Mouse (Mus musculus): ENCODE data around the gene Tmtc3. TPM values are rescaled to one million over a fixed set of nuclear protein-coding genes. Genes with fewer than 3 reads are reported as not detected.
"Not testable (repeated sequence)": the region's sequence is repeated elsewhere in the genome, so short reads cannot be mapped to it uniquely, and the experiment has no call there.

The Tmtc3 gene
- polyA plus RNA-seq, 1 experiment from 2014 or later: 20.0 TPM

DNA sequence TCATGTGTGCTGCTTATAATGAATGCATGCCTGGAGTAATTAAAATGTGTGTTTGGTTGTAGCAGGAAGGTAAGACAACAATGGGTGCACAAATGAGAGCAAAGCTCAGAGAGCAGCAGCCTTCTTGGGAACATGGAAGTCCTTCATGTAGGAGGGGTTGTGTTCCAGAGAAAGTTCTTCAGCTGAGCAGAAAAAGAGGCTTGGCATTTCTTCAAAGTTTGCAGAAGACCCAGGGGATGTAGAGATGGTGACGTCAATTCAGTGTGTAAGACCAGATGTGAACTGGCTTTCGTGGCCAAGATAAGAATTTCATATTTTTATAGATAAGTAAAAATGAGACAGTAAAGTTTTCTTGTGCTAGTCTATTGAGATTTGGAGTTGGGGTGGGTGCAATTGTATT, 59.6 kb downstream of the Tmtc3 start:
- H3K27me3 ChIP-seq: no peaks in the 10 kb centered on the region
- 90% methylated on average over 2 of the region's 2 CpGs for WGBS
- H3K9me3 ChIP-seq: no peaks in the 10 kb centered on the region
- no peak overlapping the region for H3K4me3 ChIP-seq (replicated peaks)
- H3K27ac ChIP-seq: no peak overlapping the region
- H3K4me1 ChIP-seq: no peaks in the 10 kb centered on the region
- no peak overlapping the region for H3K9ac ChIP-seq
- H3K36me3 ChIP-seq (replicated peaks): no peaks in the 10 kb centered on the region
- ATAC-seq (ENCODE audit: low FRiP score): no peak
- H3K4me2 ChIP-seq: no peak overlapping the region

DNA sequence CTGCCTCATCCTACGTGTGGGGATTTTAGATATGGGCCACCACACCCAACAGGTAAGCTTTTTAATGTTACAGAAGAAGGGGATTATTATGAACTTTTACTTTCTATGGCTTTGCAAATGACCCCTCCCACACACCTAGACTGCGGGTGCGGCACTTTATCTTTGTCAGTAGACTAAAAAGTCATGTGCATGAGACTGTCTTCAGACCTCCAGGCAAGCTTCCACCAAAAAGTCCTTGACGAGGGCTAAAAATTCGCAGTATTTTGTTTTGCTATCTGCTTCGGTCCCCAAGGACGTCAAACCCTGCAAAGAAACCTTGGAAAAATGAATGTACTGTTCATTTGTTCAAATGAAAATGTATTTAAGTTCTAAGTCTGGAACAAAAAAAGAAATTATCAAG, 71.6 kb downstream of the Tmtc3 start:
- 92% methylated on average over 7 of the region's 7 CpGs for WGBS
- H3K4me1 ChIP-seq: no peaks in the 10 kb centered on the region
- H3K9ac ChIP-seq: no peak overlapping the region
- H3K4me2 ChIP-seq: no peak overlapping the region
- H3K36me3 ChIP-seq (replicated peaks): no peaks in the 10 kb centered on the region
- no peaks in the 10 kb centered on the region for H3K9me3 ChIP-seq
- H3K4me3 ChIP-seq (replicated peaks): no peak overlapping the region
- no peaks in the 10 kb centered on the region for H3K27me3 ChIP-seq
- ATAC-seq (ENCODE audit: low FRiP score): no peak
- no peak overlapping the region for H3K27ac ChIP-seq

DNA sequence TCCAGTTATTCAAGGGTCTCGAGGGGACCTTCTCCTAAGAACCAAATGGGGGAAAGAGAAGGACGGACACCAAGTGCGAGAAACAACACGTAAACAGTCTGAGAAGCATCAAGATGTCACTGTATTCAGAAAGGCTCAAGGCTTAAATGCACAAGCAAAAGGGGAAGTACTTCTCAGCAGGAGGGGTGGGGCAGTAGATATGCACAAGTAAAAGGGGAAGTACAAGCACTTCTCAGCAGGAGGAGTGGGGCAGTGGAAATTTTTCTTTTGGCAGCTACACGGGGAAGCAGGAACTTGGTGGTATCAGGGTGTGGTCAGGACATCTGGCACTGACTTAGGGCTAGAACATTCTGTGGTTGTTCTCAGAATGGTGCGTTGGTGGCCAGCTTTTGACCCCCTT, 84.8 kb downstream of the Tmtc3 start:
- not testable (repeated sequence) for H3K9me3 ChIP-seq; ATAC-seq (ENCODE audit: low FRiP score); H3K4me3 ChIP-seq (replicated peaks); H3K4me2 ChIP-seq; H3K4me1 ChIP-seq; H3K9ac ChIP-seq; H3K36me3 ChIP-seq (replicated peaks); H3K27ac ChIP-seq; H3K27me3 ChIP-seq
- 87% methylated on average over 6 of the region's 6 CpGs for WGBS

Other genes starting within 250 kb of the Tmtc3 start
- not detected in 2 replicates for gene Gm4301, start 151.7 kb downstream of the Tmtc3 start, polyA plus RNA-seq (2016; fragmentation: Nextera tagmentation; extraction: Ambion mirVana)
- gene Gm4302, start 146.5 kb downstream of the Tmtc3 start, polyA plus RNA-seq (2016; fragmentation: Nextera tagmentation; extraction: Ambion mirVana): not detected in 2 replicates
- not detected in 2 replicates for gene Gm4303, start 141.4 kb downstream of the Tmtc3 start, polyA plus RNA-seq (2016; fragmentation: Nextera tagmentation; extraction: Ambion mirVana)
- gene Gm4305, start 136.3 kb downstream of the Tmtc3 start, polyA plus RNA-seq (2016; fragmentation: Nextera tagmentation; extraction: Ambion mirVana): not detected in 2 replicates
- not detected in 2 replicates for gene Gm4307, start 126.0 kb downstream of the Tmtc3 start, polyA plus RNA-seq (2016; fragmentation: Nextera tagmentation; extraction: Ambion mirVana)
- gene Gm4312, start 104.8 kb downstream of the Tmtc3 start, polyA plus RNA-seq (2016; fragmentation: Nextera tagmentation; extraction: Ambion mirVana): not detected in 2 replicates
- gene Cep290, start 208 bp upstream of the Tmtc3 start, polyA plus RNA-seq (2016; fragmentation: Nextera tagmentation; extraction: Ambion mirVana): 8.5 and 9.3 TPM in 2 replicates
- 11.4 and 11.9 TPM in 2 replicates for gene 4930430F08Rik, start 103.1 kb upstream of the Tmtc3 start, polyA plus RNA-seq (2016; fragmentation: Nextera tagmentation; extraction: Ambion mirVana)
- gene 1700017N19Rik, start 103.1 kb upstream of the Tmtc3 start, polyA plus RNA-seq (2016; fragmentation: Nextera tagmentation; extraction: Ambion mirVana): not detected in 2 replicates